Mouse (Mus musculus) thymus, adult 2 months (tissue): Measurements from ENCODE around the gene Olah. TPM values are rescaled to one million over a fixed set of nuclear protein-coding genes. Genes with fewer than 3 reads are reported as not detected.
"Not testable (repeated sequence)": the region's sequence is repeated elsewhere in the genome, so short reads cannot be mapped to it uniquely, and the experiment has no call there.

Experiments used
- DNase-seq: peaks from one replicate; pipeline ENCODE4 v3.0.0; 2021
- H3K27ac ChIP-seq: fragments of 200-500 bp; 2 replicates; pipeline ENCODE4 v1.5.1; 2012; ENCODE audit warnings: low read length, control low read depth; ENCODE audit not compliant: control insufficient read depth, insufficient read depth
- H3K27me3 ChIP-seq: fragments of 200-500 bp; 2 replicates; pipeline ENCODE4 v1.6.1; 2012; ENCODE audit warnings: mild to moderate bottlenecking, low read length, moderate library complexity, mixed read lengths; ENCODE audit not compliant: control insufficient read depth, insufficient read depth
- H3K36me3 ChIP-seq: fragments of 200-500 bp; 2 replicates; pipeline ENCODE4 v1.6.1; 2012; ENCODE audit warnings: mild to moderate bottlenecking, low read length, moderate library complexity; ENCODE audit not compliant: control insufficient read depth, insufficient read depth
- H3K4me1 ChIP-seq: fragments of 200-500 bp; replicated peaks from 2 replicates; pipeline ENCODE4 v1.6.1; 2012; ENCODE audit warnings: low read length; ENCODE audit not compliant: control insufficient read depth, insufficient read depth
- H3K4me3 ChIP-seq: fragments of 200-500 bp; 2 replicates; pipeline ENCODE4 v1.5.1; 2012; ENCODE audit warnings: mild to moderate bottlenecking, low read length, control low read depth, moderate library complexity; ENCODE audit not compliant: control insufficient read depth, insufficient read depth
- CTCF ChIP-seq: fragments of 200-500 bp; IDR thresholded peaks from 2 replicates; pipeline ENCODE4 v1.5.1; 2012; ENCODE audit warnings: mild to moderate bottlenecking, control low read depth, low read length, moderate library complexity, borderline replicate concordance; ENCODE audit not compliant: control insufficient read depth, poor library complexity, insufficient read depth; ENCODE audit errors: extremely low read depth
- POLR2A ChIP-seq: fragments of 200-500 bp; IDR thresholded peaks from 2 replicates; pipeline ENCODE4 v1.6.1; 2012; ENCODE audit warnings: mild to moderate bottlenecking, low read length, control low read depth, moderate library complexity; ENCODE audit not compliant: control insufficient read depth, poor library complexity, insufficient read depth; ENCODE audit errors: extremely low read depth
- WGBS: fragments of 180-500 bp; shearing (Covaris S2); methylation state at CpG from one replicate; pipeline ENCODE4 v1.1.7; 2018; 5-methylcytosine and 5-hydroxymethylcytosine counted together
- polyA plus RNA-seq: library from polyadenylated mRNA; depleted of rRNA; stranded (reverse); fragments of >200 nt; gene quantifications from 2 replicates; pipeline ENCODE4 v1.2.3, GENCODE M21; 2012; rRNA removed

Gene Olah
- polyA plus RNA-seq: not detected in 2 replicates

DNA sequence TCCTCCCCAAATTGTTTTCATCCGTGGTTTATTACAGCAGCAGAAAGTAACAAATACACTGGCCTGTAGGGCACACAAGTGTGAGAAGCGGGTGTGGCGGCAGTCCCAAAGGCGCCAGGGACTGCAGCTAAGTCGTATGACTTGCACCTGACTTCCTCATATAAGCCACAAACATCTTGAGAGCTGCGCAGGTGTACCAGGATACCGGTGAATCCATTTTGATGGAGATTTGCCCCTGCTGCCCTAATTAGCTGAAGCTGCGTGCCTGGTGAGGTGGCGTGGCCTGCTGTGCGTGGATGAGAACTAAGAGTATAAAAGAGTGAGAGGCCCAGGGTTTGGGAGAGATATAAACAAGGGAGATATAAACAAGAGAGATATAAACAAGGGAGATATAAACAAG lies at the start of gene Olah:
Gene Olah (minus strand): TSS at position 101 of the 400 bp plus-strand sequence.
- H3K4me1 ChIP-seq, H3K27ac ChIP-seq, H3K27me3 ChIP-seq, H3K36me3 ChIP-seq, H3K4me3 ChIP-seq, DNase-seq: not testable (repeated sequence)
- 75% methylated on average over 10 of the region's 10 CpGs for WGBS

DNA sequence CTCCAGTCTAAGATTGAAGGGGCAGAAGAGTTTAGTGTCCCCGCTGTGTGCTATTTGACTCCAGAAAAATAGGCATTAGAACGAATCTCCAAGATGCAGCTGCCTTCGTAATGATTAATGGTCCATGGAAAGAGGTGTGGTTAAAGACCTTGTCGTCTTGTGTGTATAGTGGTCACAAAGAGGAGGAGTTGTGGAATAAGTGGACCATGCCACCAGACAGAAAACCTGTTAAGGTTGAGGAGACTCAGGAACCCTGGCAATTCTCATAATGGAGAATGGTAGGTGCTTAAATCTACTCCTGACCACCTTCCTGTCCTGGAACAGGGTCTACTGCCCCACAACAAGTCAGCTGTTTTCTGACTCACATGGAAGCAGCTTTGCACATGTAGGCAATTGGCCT lies 49.0 kb upstream of the Olah start:
- TF ChIP-seq POLR2A (no peak), CTCF (no peak)
- no peaks in the 10 kb centered on the region for H3K4me1 ChIP-seq
- no peak overlapping the region for H3K27ac ChIP-seq
- DNase-seq: no peak
- 97% methylated on average over 4 of the region's 4 CpGs for WGBS
- H3K36me3 ChIP-seq: peaks cover 65% of the 10 kb centered on the region
- H3K4me3 ChIP-seq: no peak overlapping the region
- H3K27me3 ChIP-seq: no peaks in the 10 kb centered on the region

- no peak overlapping the region for H3K27ac ChIP-seq
- H3K27me3 ChIP-seq: no peaks in the 10 kb centered on the region
- H3K4me1 ChIP-seq: no peaks in the 10 kb centered on the region
- peaks cover 57% of the 10 kb centered on the region for H3K36me3 ChIP-seq
- 95% methylated on average over 7 of the region's 7 CpGs for WGBS
- no peak overlapping the region for H3K4me3 ChIP-seq
- DNase-seq: no peak
- TF ChIP-seq CTCF (no peak), POLR2A (no peak)
These were observed 47.2 kb upstream of the Olah start for GRCm38 (mm10) chr2:3444206-3444605.

- TF ChIP-seq CTCF (no peak), POLR2A (no peak)
- Histone ChIP-seq H3K27me3 (no peaks in the 10 kb centered on the region), H3K4me1 (no peaks in the 10 kb centered on the region), H3K4me3 (no peak overlapping the region), H3K36me3 (peaks cover 46% of the 10 kb centered on the region), H3K27ac (no peak overlapping the region)
- 96% methylated on average over 7 of the region's 7 CpGs for WGBS
- no peak for DNase-seq
These were observed 40.9 kb upstream of the Olah start for GRCm38 (mm10) chr2:3437956-3438355.

- peaks cover 9% of the 10 kb centered on the region for H3K4me1 ChIP-seq
- WGBS: 94% methylated on average over 6 of the region's 6 CpGs
- H3K27me3 ChIP-seq: no peaks in the 10 kb centered on the region
- no peak overlapping the region for H3K4me3 ChIP-seq
- peaks cover 25% of the 10 kb centered on the region for H3K36me3 ChIP-seq
- no peak overlapping the region for H3K27ac ChIP-seq
- DNase-seq: no peak
- TF ChIP-seq POLR2A: no peak
- no peak for TF ChIP-seq CTCF
These were observed 38.5 kb upstream of the Olah start for GRCm38 (mm10) chr2:3435369-3436061.

DNA sequence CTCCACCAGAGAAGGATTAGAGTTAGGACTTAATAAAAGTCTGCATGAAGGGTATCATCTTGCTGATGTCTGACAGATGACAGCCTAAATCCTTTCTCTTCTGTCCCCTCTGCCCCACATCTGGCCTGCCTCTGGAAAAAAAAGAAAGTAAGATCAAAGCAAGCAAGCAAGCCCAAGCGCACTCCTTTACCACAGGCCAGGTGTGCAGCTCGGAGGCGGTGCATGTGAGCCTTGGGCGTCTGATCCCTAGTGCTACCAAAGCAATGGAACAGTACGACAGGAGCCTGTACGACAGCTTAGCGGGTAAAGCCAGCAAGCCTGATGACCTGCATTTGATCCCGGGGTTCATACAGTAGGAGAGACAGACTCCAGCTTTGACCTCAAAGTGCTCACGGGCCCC lies 33.9 kb upstream of the Olah start:
- DNase-seq: peak; percentile 73
- no peak overlapping the region for H3K4me3 ChIP-seq
- H3K4me1 ChIP-seq: peaks cover 11% of the 10 kb centered on the region
- H3K36me3 ChIP-seq: no peaks in the 10 kb centered on the region; the same call in 1 of the 2 replicates
- H3K27ac ChIP-seq: peak overlapping the region; percentile 56; the same call in 1 of the 2 replicates
- TF ChIP-seq CTCF (no peak), POLR2A (no peak)
- H3K27me3 ChIP-seq: no peaks in the 10 kb centered on the region
- WGBS: 13% methylated on average over 9 of the region's 9 CpGs

- no peaks in the 10 kb centered on the region; the same call in 1 of the 2 replicates for H3K36me3 ChIP-seq
- TF ChIP-seq POLR2A (no peak), CTCF (no peak)
- peaks cover 2% of the 10 kb centered on the region; the same call in 1 of the 2 replicates for H3K4me1 ChIP-seq
- no peaks in the 10 kb centered on the region for H3K27me3 ChIP-seq
- no peak for DNase-seq
- peak overlapping the region; percentile 87 for H3K4me3 ChIP-seq
- 2% methylated on average over 9 of the region's 10 CpGs for WGBS
- H3K27ac ChIP-seq: peak overlapping the region; percentile 50; the same call in 1 of the 2 replicates
These were observed 27.5 kb upstream of the Olah start for GRCm38 (mm10) chr2:3424579-3424910.
